Mouse (Mus musculus) brain, embryonic 14.5 days (tissue): ENCODE results near the gene Cbln3. TPM values are rescaled to one million over a fixed set of nuclear protein-coding genes. Genes with fewer than 3 reads are reported as not detected.

ENCODE experiments used
- DNase-seq: peaks from one replicate; pipeline ENCODE4 v3.0.0-alpha.2; 2011; ENCODE audit warnings: low read depth
- CTCF ChIP-seq: fragments of 200-500 bp; IDR thresholded peaks from 2 replicates; pipeline ENCODE4 v1.5.1; 2012; ENCODE audit warnings: inconsistent platforms, mild to moderate bottlenecking, moderate library complexity, borderline replicate concordance; ENCODE audit not compliant: insufficient read depth, insufficient read length; ENCODE audit errors: extremely low read depth
- POLR2A ChIP-seq: fragments of 200-500 bp; IDR thresholded peaks from 2 replicates; pipeline ENCODE4 v1.6.1; 2012; ENCODE audit warnings: mild to moderate bottlenecking, inconsistent platforms, borderline replicate concordance; ENCODE audit not compliant: poor library complexity, insufficient read depth, insufficient read length, severe bottlenecking; ENCODE audit errors: extremely low read depth
- polyA plus RNA-seq: library from polyadenylated mRNA; depleted of rRNA; stranded (reverse); fragments of >200 nt; gene quantifications from 2 replicates; pipeline ENCODE4 v1.2.3, GENCODE M21; 2012

The Cbln3 gene
- polyA plus RNA-seq, 1 experiment = 0.51 TPM

- TF ChIP-seq POLR2A (no peak), CTCF (no peak)
- DNase-seq = peak; percentile 19
Measured at GRCm38 (mm10) chr14:55877469-55878315, 6.5 kb downstream of the Cbln3 start.

- TF ChIP-seq POLR2A = no peak
- TF ChIP-seq CTCF = peak; percentile 94
- DNase-seq = peak; percentile 81
Measured at GRCm38 (mm10) chr14:55873714-55874683, 10.2 kb downstream of the Cbln3 start.

- no peak for TF ChIP-seq CTCF
- no peak for TF ChIP-seq POLR2A
- DNase-seq = no peak
Measured at GRCm38 (mm10) chr14:55873242-55873713, 10.9 kb downstream of the Cbln3 start.

GRCm38 (mm10) chr14:55872551-55872950 lies 11.6 kb downstream of the Cbln3 start:
- no peak for DNase-seq
- no peak for TF ChIP-seq POLR2A
- no peak for TF ChIP-seq CTCF

- no peak for TF ChIP-seq CTCF
- TF ChIP-seq POLR2A = no peak
- DNase-seq = no peak
Measured at GRCm38 (mm10) chr14:55872039-55872438, 12.2 kb downstream of the Cbln3 start.

- no peak for DNase-seq
- TF ChIP-seq POLR2A = no peak
- no peak for TF ChIP-seq CTCF
Measured at GRCm38 (mm10) chr14:55869538-55869937, 14.7 kb downstream of the Cbln3 start.

GRCm38 (mm10) chr14:55868230-55869026 lies 15.8 kb downstream of the Cbln3 start:
- TF ChIP-seq CTCF (no peak), POLR2A (no peak)
- no peak for DNase-seq

GRCm38 (mm10) chr14:55866962-55867361 lies 17.2 kb downstream of the Cbln3 start:
- DNase-seq = peak; percentile 73

GRCm38 (mm10) chr14:55863773-55864172 lies 20.4 kb downstream of the Cbln3 start:
- peak; percentile 90 for TF ChIP-seq CTCF
- TF ChIP-seq POLR2A = no peak
- peak; percentile 76 for DNase-seq

More at GRCm38 (mm10) chr14:55866962-55867361, 17.2 kb downstream of the Cbln3 start:
- peak; percentile 80; the same call in 1 of the 2 replicates for TF ChIP-seq CTCF
- no peak for TF ChIP-seq POLR2A

GRCm38 (mm10) chr14:55862970-55863369 lies 21.2 kb downstream of the Cbln3 start:
- DNase-seq = no peak
- TF ChIP-seq CTCF (no peak), POLR2A (no peak)
